Mouse (Mus musculus) liver, embryonic 13.5 days (tissue): ENCODE measurements around the gene Eef2. TPM values are rescaled to one million over a fixed set of nuclear protein-coding genes. Genes with fewer than 3 reads are reported as not detected.
A peak's percentile ranks its signal among the peaks of the same experiment; 100 is the strongest.

ENCODE experiments used
- ATAC-seq: fragments of 200-750 bp; cut with Nextera tagmentation; 2 replicates; pipeline ENCODE4 v1.8.0; 2017; ENCODE audit warnings: low read depth, mild to moderate bottlenecking, moderate number of reproducible peaks, moderate library complexity
- DNase-seq: peaks from one replicate; pipeline ENCODE4 v3.0.0; 2022
- H3K27ac ChIP-seq: fragments of 300-500 bp; sonication (generic); 2 replicates; pipeline ENCODE4 v1.5.1; 2015; ENCODE audit warnings: moderate library complexity, mild to moderate bottlenecking, inconsistent platforms
- H3K27me3 ChIP-seq: fragments of 300-500 bp; sonication (generic); 2 replicates; pipeline ENCODE4 v1.6.1; 2015; ENCODE audit warnings: mild to moderate bottlenecking, inconsistent platforms
- H3K36me3 ChIP-seq: fragments of 300-500 bp; sonication (generic); 2 replicates; pipeline ENCODE4 v1.6.1; 2015; ENCODE audit warnings: mild to moderate bottlenecking, inconsistent platforms
- H3K4me1 ChIP-seq: fragments of 300-500 bp; sonication (generic); replicated peaks from 2 replicates; pipeline ENCODE4 v1.6.1; 2015; ENCODE audit warnings: inconsistent platforms
- H3K4me2 ChIP-seq: fragments of 300-500 bp; sonication (generic); 2 replicates; pipeline ENCODE4 v1.6.1; 2015; ENCODE audit warnings: inconsistent platforms, mild to moderate bottlenecking, moderate library complexity
- H3K4me3 ChIP-seq: fragments of 300-500 bp; sonication (generic); replicated peaks from 2 replicates; pipeline ENCODE4 v1.5.1; 2015; ENCODE audit warnings: mild to moderate bottlenecking, inconsistent platforms
- H3K9ac ChIP-seq: fragments of 300-500 bp; sonication (generic); 2 replicates; pipeline ENCODE4 v1.6.1; 2015; ENCODE audit warnings: mild to moderate bottlenecking, inconsistent platforms
- H3K9me3 ChIP-seq: fragments of 300-500 bp; sonication (generic); replicated peaks from 2 replicates; pipeline ENCODE4 v1.6.1; 2016; ENCODE audit warnings: inconsistent platforms
- WGBS: fragments of 180-500 bp; shearing (Covaris S2); methylation state at CpG from one replicate; pipeline ENCODE4 v1.1.7; 2015; ENCODE audit not compliant: insufficient replicate concordance; 5-methylcytosine and 5-hydroxymethylcytosine counted together
- polyA plus RNA-seq: library from polyadenylated mRNA; unstranded; fragments of >200 nt; fragmentation: Nextera tagmentation; extraction: Ambion mirVana; gene quantifications from 2 replicates; pipeline ENCODE4 v1.2.1, GENCODE M21; 2015

Eef2 gene
- polyA plus RNA-seq, result 369 and 384 TPM in 2 replicates

GRCm38 (mm10) chr10:81176466-81177271 is at the start of gene Eef2:
Gene Eef2 (plus strand): TSS chr10:81176631.
- H3K36me3 ChIP-seq, result peaks cover 48% of the 10 kb centered on the region
- H3K9ac ChIP-seq, result peak within 1 kb of the TSS; percentile 100
- peaks cover 81% of the 10 kb centered on the region for H3K4me1 ChIP-seq
- no peaks in the 10 kb centered on the region for H3K27me3 ChIP-seq
- H3K4me2 ChIP-seq, result peak within 1 kb of the TSS; percentile 84
- under 1% methylated on average over 77 of the region's 77 CpGs for WGBS
- H3K4me3 ChIP-seq, result peak within 1 kb of the TSS; percentile 98
- DNase-seq (peak; percentile 96), ATAC-seq (peak; percentile 78)
- H3K9me3 ChIP-seq, result no peaks in the 10 kb centered on the region
- peak within 1 kb of the TSS; percentile 95 for H3K27ac ChIP-seq

- peaks cover 53% of the 10 kb centered on the region for H3K4me1 ChIP-seq
- no peaks in the 10 kb centered on the region for H3K27me3 ChIP-seq
- H3K9ac ChIP-seq, result peak overlapping the region; percentile 97
- H3K9me3 ChIP-seq, result no peaks in the 10 kb centered on the region
- H3K4me3 ChIP-seq, result peak overlapping the region; percentile 92
- peaks cover 5% of the 10 kb centered on the region; the same call in 1 of the 2 replicates for H3K36me3 ChIP-seq
- DNase-seq, result peak; percentile 78
- WGBS, result 1% methylated on average over 16 of the region's 16 CpGs
- peak; percentile 14 for ATAC-seq
- peak overlapping the region; percentile 99 for H3K27ac ChIP-seq
- peak overlapping the region; percentile 95 for H3K4me2 ChIP-seq
Observed at GRCm38 (mm10) chr10:81134181-81134587, 42.2 kb upstream of the Eef2 start.

GRCm38 (mm10) chr10:81134966-81135681 is 41.3 kb upstream of the Eef2 start, which contains the start of gene Zbtb7a:
Gene Zbtb7a (plus strand): TSS chr10:81135220.
- Histone ChIP-seq H3K4me3 (peak within 1 kb of the TSS; percentile 92), H3K36me3 (peaks cover 14% of the 10 kb centered on the region), H3K4me1 (peaks cover 53% of the 10 kb centered on the region), H3K9me3 (no peaks in the 10 kb centered on the region), H3K4me2 (peak within 1 kb of the TSS; percentile 95), H3K9ac (peak within 1 kb of the TSS; percentile 97), H3K27ac (peak within 1 kb of the TSS; percentile 99), H3K27me3 (no peaks in the 10 kb centered on the region)
- WGBS, result under 1% methylated on average over 40 of the region's 41 CpGs
- DNase-seq (peak; percentile 73), ATAC-seq (no peak)

GRCm38 (mm10) chr10:81135831-81136705 is 40.4 kb upstream of the Eef2 start:
- H3K4me1 ChIP-seq, result peaks cover 61% of the 10 kb centered on the region

GRCm38 (mm10) chr10:81136706-81137231 is 39.7 kb upstream of the Eef2 start:
- Histone ChIP-seq H3K4me2 (peak overlapping the region; percentile 95), H3K27ac (peak overlapping the region; percentile 99), H3K27me3 (no peaks in the 10 kb centered on the region), H3K4me1 (peaks cover 68% of the 10 kb centered on the region), H3K9me3 (no peaks in the 10 kb centered on the region), H3K36me3 (peaks cover 31% of the 10 kb centered on the region), H3K4me3 (peak overlapping the region; percentile 92), H3K9ac (peak overlapping the region; percentile 97)
- ATAC-seq (peak; percentile 3; the same call in 1 of the 2 replicates), DNase-seq (peak; percentile 75)
- WGBS, result under 1% methylated on average over 48 of the region's 50 CpGs

More at GRCm38 (mm10) chr10:81135831-81136705, 40.4 kb upstream of the Eef2 start:
- Histone ChIP-seq H3K9ac (peak overlapping the region; percentile 97), H3K27ac (peak overlapping the region; percentile 99), H3K36me3 (peaks cover 24% of the 10 kb centered on the region), H3K9me3 (no peaks in the 10 kb centered on the region), H3K4me2 (peak overlapping the region; percentile 95), H3K27me3 (no peaks in the 10 kb centered on the region), H3K4me3 (peak overlapping the region; percentile 92)
- ATAC-seq (peak; percentile 75), DNase-seq (peak; percentile 83)
- WGBS, result under 1% methylated on average over 71 of the region's 86 CpGs

- peaks cover 37% of the 10 kb centered on the region for H3K36me3 ChIP-seq
- H3K27ac ChIP-seq, result peak overlapping the region; percentile 99
- peaks cover 75% of the 10 kb centered on the region for H3K4me1 ChIP-seq
- H3K27me3 ChIP-seq, result no peaks in the 10 kb centered on the region
- ATAC-seq (peak; percentile 76), DNase-seq (peak; percentile 99)
- 1% methylated on average over 74 of the region's 89 CpGs for WGBS
- H3K9ac ChIP-seq, result peak overlapping the region; percentile 97
- H3K4me3 ChIP-seq, result peak overlapping the region; percentile 92
- peak overlapping the region; percentile 99 for H3K4me2 ChIP-seq
- H3K9me3 ChIP-seq, result no peaks in the 10 kb centered on the region
Observed at GRCm38 (mm10) chr10:81137252-81138130, 38.9 kb upstream of the Eef2 start.

- no peaks in the 10 kb centered on the region for H3K27me3 ChIP-seq
- WGBS, result under 1% methylated on average over 24 of the region's 24 CpGs
- no peaks in the 10 kb centered on the region for H3K9me3 ChIP-seq
- DNase-seq (no peak), ATAC-seq (no peak)
- H3K9ac ChIP-seq, result peak overlapping the region; percentile 94
- peak overlapping the region; percentile 88 for H3K27ac ChIP-seq
- peak overlapping the region; percentile 92 for H3K4me3 ChIP-seq
- peaks cover 77% of the 10 kb centered on the region for H3K4me1 ChIP-seq
- H3K4me2 ChIP-seq, result peak overlapping the region; percentile 99
- H3K36me3 ChIP-seq, result peaks cover 45% of the 10 kb centered on the region
Observed at GRCm38 (mm10) chr10:81138131-81138782, 38.2 kb upstream of the Eef2 start.

GRCm38 (mm10) chr10:81138821-81139528 is 37.5 kb upstream of the Eef2 start:
- ATAC-seq (no peak), DNase-seq (no peak)
- 48% methylated on average over 11 of the region's 11 CpGs for WGBS
- Histone ChIP-seq H3K36me3 (peaks cover 52% of the 10 kb centered on the region), H3K4me1 (peaks cover 77% of the 10 kb centered on the region), H3K9ac (peak overlapping the region; percentile 94), H3K4me3 (peak overlapping the region; percentile 92), H3K27ac (peak overlapping the region; percentile 88), H3K27me3 (no peaks in the 10 kb centered on the region), H3K4me2 (peak overlapping the region; percentile 99), H3K9me3 (no peaks in the 10 kb centered on the region)

- no peaks in the 10 kb centered on the region for H3K9me3 ChIP-seq
- 55% methylated on average over 4 of the region's 4 CpGs for WGBS
- H3K4me2 ChIP-seq, result peak overlapping the region; percentile 99
- peaks cover 57% of the 10 kb centered on the region for H3K36me3 ChIP-seq
- H3K4me1 ChIP-seq, result peaks cover 77% of the 10 kb centered on the region
- ATAC-seq (no peak), DNase-seq (no peak)
- H3K27ac ChIP-seq, result peak overlapping the region; percentile 88
- peak overlapping the region; percentile 94 for H3K9ac ChIP-seq
- H3K27me3 ChIP-seq, result no peaks in the 10 kb centered on the region
- peak overlapping the region; percentile 92 for H3K4me3 ChIP-seq
Observed at GRCm38 (mm10) chr10:81139529-81139846, 36.9 kb upstream of the Eef2 start.
